Mouse (Mus musculus) liver, adult 2 months (tissue): ENCODE results near the gene Nptn. TPM values are rescaled to one million over a fixed set of nuclear protein-coding genes. Genes with fewer than 3 reads are reported as not detected.
A peak's percentile ranks its signal among the peaks of the same experiment; 100 is the strongest.
"Not testable (repeated sequence)": the region's sequence is repeated elsewhere in the genome, so short reads cannot be mapped to it uniquely, and the experiment has no call there.

Source experiments
- DNase-seq: peaks from one replicate; pipeline ENCODE4 v3.0.0-alpha.2; 2011; ENCODE audit warnings: low read depth, low spot score; ENCODE audit errors: extremely low read depth
- H3K27ac ChIP-seq: fragments of 200-500 bp; replicated peaks from 2 replicates; pipeline ENCODE4 v1.5.1; 2012; ENCODE audit warnings: low read depth, mild to moderate bottlenecking, control low read depth, inconsistent platforms, low read length; ENCODE audit not compliant: insufficient read depth
- H3K27me3 ChIP-seq: fragments of 200-500 bp; 2 replicates; pipeline ENCODE4 v1.6.1; 2012; ENCODE audit warnings: mild to moderate bottlenecking, moderate library complexity, low read length, inconsistent platforms; ENCODE audit not compliant: control insufficient read depth, insufficient read depth
- H3K36me3 ChIP-seq: fragments of 200-500 bp; 2 replicates; pipeline ENCODE4 v1.6.1; 2012; ENCODE audit warnings: low read length, inconsistent platforms; ENCODE audit not compliant: control insufficient read depth, insufficient read depth
- H3K4me1 ChIP-seq: fragments of 200-500 bp; 2 replicates; pipeline ENCODE4 v1.6.1; 2011; ENCODE audit warnings: low read length; ENCODE audit not compliant: control insufficient read depth, insufficient read depth
- H3K4me3 ChIP-seq: fragments of 200-500 bp; 2 replicates; pipeline ENCODE4 v1.5.1; 2011; ENCODE audit warnings: low read depth, mild to moderate bottlenecking, control low read depth, low read length, moderate library complexity; ENCODE audit not compliant: insufficient read depth
- H3K79me2 ChIP-seq: fragments of 200-500 bp; 2 replicates; pipeline ENCODE4 v1.6.1; 2012; ENCODE audit warnings: inconsistent platforms, mild to moderate bottlenecking, low read length, moderate library complexity; ENCODE audit not compliant: control insufficient read depth, insufficient read depth
- H3K9ac ChIP-seq: fragments of 200-500 bp; 2 replicates; pipeline ENCODE4 v1.6.1; 2012; ENCODE audit warnings: low read depth, mild to moderate bottlenecking, control low read depth, inconsistent platforms, low read length
- CTCF ChIP-seq: fragments of 200-500 bp; IDR thresholded peaks from 2 replicates; pipeline ENCODE4 v1.5.1; 2011; ENCODE audit warnings: low read depth, low read length, control low read depth
- POLR2A ChIP-seq: fragments of 200-500 bp; IDR thresholded peaks from 2 replicates; pipeline ENCODE4 v1.6.1; 2011; ENCODE audit warnings: low read length, control low read depth; ENCODE audit not compliant: insufficient read depth; ENCODE audit errors: extremely low read depth
- WGBS: fragments of 180-500 bp; shearing (Covaris S2); methylation state at CpG from one replicate; pipeline ENCODE4 v1.1.7; 2018; 5-methylcytosine and 5-hydroxymethylcytosine counted together
- polyA plus RNA-seq: library from polyadenylated mRNA; depleted of rRNA; stranded (reverse); fragments of >200 nt; gene quantifications from 2 replicates; pipeline ENCODE4 v1.2.3, GENCODE M21; 2012
- total RNA-seq: library from RNA; depleted of rRNA; stranded (reverse); fragments of >200 nt; gene quantifications from 2 replicates; pipeline ENCODE4 v1.2.3, GENCODE M21; 2014

Gene Nptn
- total and polyA plus RNA-seq, 2 experiments, result 65.2 to 115 TPM

DNA sequence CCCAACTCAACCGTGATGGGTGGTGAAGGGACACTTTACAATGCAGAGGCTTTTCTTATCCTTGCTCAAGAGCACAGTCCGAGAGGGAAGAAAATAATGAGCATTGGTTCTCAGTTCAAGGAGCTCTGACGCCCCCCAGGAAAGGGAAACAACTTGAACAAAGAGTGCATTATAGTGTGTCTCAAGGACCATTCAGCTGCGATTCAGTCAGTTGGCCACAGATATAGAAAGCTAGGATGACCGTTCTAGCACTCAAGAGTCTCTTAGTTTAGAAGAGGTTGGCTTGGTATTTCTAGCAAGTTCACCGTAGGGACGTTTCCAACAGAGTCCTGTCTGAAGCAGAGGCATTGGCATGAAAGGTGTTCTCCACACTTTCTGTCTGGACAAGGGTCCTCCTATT, 25.4 kb upstream of the Nptn start:
- Histone ChIP-seq H3K4me3 (no peak overlapping the region), H3K27me3 (no peaks in the 10 kb centered on the region), H3K4me1 (peaks cover 12% of the 10 kb centered on the region), H3K9ac (no peak overlapping the region), H3K27ac (0 out of 2 replicates have a peak overlapping the region, but pooled peaks have one; percentile 7), H3K79me2 (peaks cover 4% of the 10 kb centered on the region; the same call in 1 of the 2 replicates), H3K36me3 (no peaks in the 10 kb centered on the region)
- WGBS, result 67% methylated on average over 7 of the region's 7 CpGs
- DNase-seq, result no peak
- TF ChIP-seq CTCF, result no peak
- TF ChIP-seq POLR2A, result no peak

DNA sequence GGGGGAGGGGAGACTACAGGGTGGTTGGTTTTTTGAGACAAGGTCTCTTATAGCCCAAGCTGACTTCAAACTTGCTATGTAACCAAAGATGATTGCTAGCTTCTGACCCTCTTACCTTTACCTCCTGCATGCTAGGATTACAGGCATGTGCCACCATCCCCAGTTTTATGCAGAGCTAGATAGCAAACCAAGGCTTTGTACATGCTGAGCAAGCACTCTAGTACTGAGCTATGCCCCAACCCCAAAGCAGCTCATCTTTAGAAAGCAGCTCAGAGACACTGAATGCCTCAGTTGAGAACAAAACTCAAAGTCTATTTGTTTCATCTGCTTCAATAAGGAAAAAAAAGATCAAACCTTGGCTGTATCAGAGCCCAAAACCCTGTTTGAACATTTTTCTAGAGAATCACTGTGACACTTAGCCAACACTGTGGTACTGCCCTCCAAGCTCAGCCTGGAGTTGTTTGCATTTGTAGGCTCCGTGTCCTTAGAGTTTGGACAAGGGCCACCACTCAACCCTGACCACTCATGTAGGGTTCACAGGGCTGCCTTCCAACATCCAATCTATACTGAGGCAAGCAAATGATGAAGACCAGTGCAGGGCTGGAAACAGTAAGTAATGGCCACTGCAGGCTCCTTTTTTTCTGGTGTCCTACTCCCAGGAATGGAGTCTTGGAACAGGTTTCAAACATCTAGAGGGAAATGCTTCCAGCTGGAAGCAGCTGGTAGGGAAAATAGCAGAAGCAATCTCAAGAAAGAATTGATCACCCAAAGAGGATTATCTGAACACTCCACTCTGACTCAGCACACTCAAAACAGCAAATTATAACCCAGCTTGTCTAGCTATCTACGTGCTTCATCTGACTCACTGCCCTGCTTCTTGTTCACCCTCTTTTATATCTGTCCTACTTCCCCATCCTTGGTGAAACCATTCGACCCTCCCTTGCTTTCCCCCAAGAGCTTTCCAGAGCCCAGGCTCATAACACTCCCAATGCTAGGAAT, 24.3 kb upstream of the Nptn start:
- Histone ChIP-seq H3K4me1 (peaks cover 12% of the 10 kb centered on the region), H3K79me2 (0 out of 2 replicates have a peak, but pooled peaks cover 4% of the 10 kb centered on the region), H3K4me3 (no peak overlapping the region), H3K27ac (peak overlapping the region; percentile 81), H3K27me3 (no peaks in the 10 kb centered on the region), H3K36me3 (no peaks in the 10 kb centered on the region), H3K9ac (no peak overlapping the region)
- 31% methylated on average over 3 of the region's 3 CpGs for WGBS
- peak; percentile 90 for DNase-seq
- TF ChIP-seq CTCF, result no peak

DNA sequence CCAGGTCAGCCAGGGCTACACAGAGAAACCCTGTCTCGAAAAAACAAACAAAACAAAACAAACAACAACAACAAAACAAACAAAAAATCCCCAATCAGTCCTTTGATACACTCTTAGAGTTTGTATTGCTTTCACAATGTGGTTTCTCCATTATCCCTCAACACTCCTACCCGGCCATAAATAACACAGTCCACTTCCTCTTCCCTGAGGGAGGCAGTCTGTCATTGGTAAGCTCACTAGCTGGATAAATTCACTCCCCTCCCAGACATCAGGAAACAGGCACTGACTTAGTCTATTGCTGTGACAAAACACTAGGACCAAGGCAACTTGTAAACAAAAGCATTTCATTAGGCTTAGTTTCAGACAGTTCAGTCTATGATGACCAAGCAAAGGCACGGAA, 21.8 kb upstream of the Nptn start:
- no peak overlapping the region for H3K9ac ChIP-seq
- no peaks in the 10 kb centered on the region for H3K79me2 ChIP-seq
- 56% methylated on average over 3 of the region's 3 CpGs for WGBS
- H3K4me3 ChIP-seq, result no peak overlapping the region
- DNase-seq, result no peak
- no peaks in the 10 kb centered on the region for H3K27me3 ChIP-seq
- no peak overlapping the region for H3K27ac ChIP-seq
- TF ChIP-seq POLR2A, result no peak
- H3K36me3 ChIP-seq, result no peaks in the 10 kb centered on the region
- peaks cover 9% of the 10 kb centered on the region for H3K4me1 ChIP-seq

DNA sequence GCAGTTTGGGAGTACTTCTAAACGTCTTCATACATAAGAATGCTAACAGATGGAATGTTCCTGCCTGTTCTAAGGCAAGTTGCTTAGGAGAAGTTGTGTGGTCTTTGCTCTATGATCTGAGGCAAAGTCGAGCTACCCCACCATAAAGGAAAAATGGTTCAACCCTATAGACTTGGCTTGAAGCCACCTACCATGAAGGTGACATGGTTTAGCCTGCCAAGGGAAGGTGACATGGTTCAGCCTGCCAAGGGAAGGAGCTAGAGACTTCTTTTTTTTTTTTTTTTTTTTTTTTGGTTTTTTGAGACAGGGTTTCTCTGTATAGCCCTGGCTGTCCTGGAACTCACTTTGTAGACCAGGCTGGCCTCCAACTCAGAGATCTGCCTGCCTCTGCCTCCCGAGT, 16.1 kb upstream of the Nptn start:
- not testable (repeated sequence) for DNase-seq, H3K4me1 ChIP-seq, H3K27me3 ChIP-seq, H3K27ac ChIP-seq, H3K4me3 ChIP-seq, H3K36me3 ChIP-seq, H3K9ac ChIP-seq, H3K79me2 ChIP-seq
- 85% methylated on average over 3 of the region's 3 CpGs for WGBS

DNA sequence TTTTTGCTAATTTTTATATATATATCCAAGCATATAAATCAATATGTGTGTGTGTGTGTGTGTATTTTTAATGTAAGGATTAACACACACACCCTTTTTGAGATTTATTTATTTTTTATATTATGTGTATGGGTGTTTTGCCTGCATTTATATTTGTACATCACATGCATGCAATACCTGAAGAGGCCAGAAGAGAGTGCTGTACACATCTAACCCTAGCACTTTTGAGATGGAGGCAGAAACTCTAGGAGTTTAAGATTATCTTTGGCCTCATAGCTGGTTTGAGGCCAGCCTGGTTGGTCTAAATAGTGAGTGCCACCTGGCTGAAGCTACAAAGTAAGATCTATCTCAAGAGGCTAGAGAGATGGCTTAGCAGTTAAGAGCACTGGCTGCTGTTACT, 14.4 kb upstream of the Nptn start:
- H3K27me3 ChIP-seq, result no peaks in the 10 kb centered on the region
- H3K9ac ChIP-seq, result no peak overlapping the region
- no peak overlapping the region for H3K4me3 ChIP-seq
- DNase-seq, result no peak
- H3K27ac ChIP-seq, result no peak overlapping the region
- no peaks in the 10 kb centered on the region for H3K36me3 ChIP-seq
- H3K79me2 ChIP-seq, result no peaks in the 10 kb centered on the region
- no peaks in the 10 kb centered on the region for H3K4me1 ChIP-seq
- TF ChIP-seq CTCF (no peak), POLR2A (no peak)

DNA sequence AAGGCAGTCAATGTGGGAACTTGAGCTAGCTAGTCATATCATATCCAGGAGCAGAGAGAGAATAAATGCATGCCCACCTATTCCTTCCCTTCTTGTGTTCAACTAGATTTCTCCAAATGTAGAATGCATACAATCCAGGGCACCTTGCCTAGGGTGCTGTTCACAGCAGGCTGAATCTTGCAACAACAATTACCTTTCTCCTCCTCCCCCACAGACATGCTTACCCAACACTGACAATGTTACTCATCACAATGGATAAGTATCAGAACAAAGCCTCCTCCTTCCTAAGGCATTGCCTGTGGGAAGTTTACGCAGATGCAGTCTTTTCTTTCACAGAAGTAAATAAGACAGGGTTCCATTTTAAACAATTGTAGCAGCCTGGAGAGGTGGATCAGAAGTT, 11.0 kb upstream of the Nptn start:
- 100% methylated on average over 1 of the region's 1 CpGs for WGBS
- no peaks in the 10 kb centered on the region for H3K79me2 ChIP-seq
- no peak overlapping the region for H3K9ac ChIP-seq
- TF ChIP-seq POLR2A (no peak), CTCF (no peak)
- H3K4me3 ChIP-seq, result no peak overlapping the region
- no peaks in the 10 kb centered on the region for H3K27me3 ChIP-seq
- H3K36me3 ChIP-seq, result no peaks in the 10 kb centered on the region
- no peak overlapping the region for H3K27ac ChIP-seq
- no peak for DNase-seq
- no peaks in the 10 kb centered on the region for H3K4me1 ChIP-seq
